Mouse (Mus musculus) spleen, adult 2 months (tissue): ENCODE data around the gene H2al1g.
"Not testable (repeated sequence)": the region's sequence is repeated elsewhere in the genome, so short reads cannot be mapped to it uniquely, and the experiment has no call there.

ENCODE experiments used
- CTCF ChIP-seq: fragments of 200-500 bp; IDR thresholded peaks from 2 replicates; pipeline ENCODE4 v1.5.1; 2011; ENCODE audit warnings: mild to moderate bottlenecking, inconsistent platforms; ENCODE audit not compliant: insufficient read depth, insufficient read length, insufficient replicate concordance; ENCODE audit errors: extremely low read depth
- POLR2A ChIP-seq: fragments of 200-500 bp; IDR thresholded peaks from 2 replicates; pipeline ENCODE4 v1.6.1; 2011; ENCODE audit warnings: low read depth, low read length, inconsistent platforms

- not testable (repeated sequence) for TF ChIP-seq POLR2A, CTCF
These were observed 9.5 kb downstream of the H2al1g start, which contains the start of gene H2al1j for GRCm38 (mm10) chrX:11327522-11327921.
